Mouse (Mus musculus) liver, embryonic 11.5 days (tissue): ENCODE measurements around the gene Srsf7. TPM values are rescaled to one million over a fixed set of nuclear protein-coding genes. Genes with fewer than 3 reads are reported as not detected.

Experiments used
- ATAC-seq: fragments of 200-750 bp; cut with Nextera tagmentation; replicated peaks from 2 replicates; pipeline ENCODE4 v1.8.0; 2017; ENCODE audit warnings: moderate number of reproducible peaks, mild to moderate bottlenecking, moderate TSS enrichment, moderate library complexity; ENCODE audit not compliant: low FRiP score
- DNase-seq: peaks from one replicate; pipeline ENCODE4 v3.0.0-alpha.2; 2017; ENCODE audit warnings: low spot score
- H3K27ac ChIP-seq: fragments of 300-500 bp; sonication (generic); 2 replicates; pipeline ENCODE4 v1.5.1; 2014; ENCODE audit warnings: mild to moderate bottlenecking, low read depth, low read length, control low read depth
- H3K27me3 ChIP-seq: fragments of 300-500 bp; sonication (generic); replicated peaks from 2 replicates; pipeline ENCODE4 v1.6.1; 2014; ENCODE audit warnings: low read length, mixed read lengths; ENCODE audit not compliant: control insufficient read depth, insufficient read depth
- H3K36me3 ChIP-seq: fragments of 300-500 bp; sonication (generic); 2 replicates; pipeline ENCODE4 v1.6.1; 2014; ENCODE audit warnings: mild to moderate bottlenecking, low read length, moderate library complexity, mixed read lengths; ENCODE audit not compliant: control insufficient read depth, insufficient read depth
- H3K4me1 ChIP-seq: fragments of 300-500 bp; sonication (generic); replicated peaks from 2 replicates; pipeline ENCODE4 v1.6.1; 2014; ENCODE audit warnings: low read length, mixed read lengths; ENCODE audit not compliant: control insufficient read depth, insufficient read depth
- H3K4me2 ChIP-seq: fragments of 300-500 bp; sonication (generic); 2 replicates; pipeline ENCODE4 v1.6.1; 2014; ENCODE audit warnings: mild to moderate bottlenecking, control low read depth, moderate library complexity
- H3K4me3 ChIP-seq: fragments of 300-500 bp; sonication (generic); 2 replicates; pipeline ENCODE4 v1.5.1; 2014; ENCODE audit warnings: low read depth, low read length, control low read depth
- H3K9ac ChIP-seq: fragments of 300-500 bp; sonication (generic); 2 replicates; pipeline ENCODE4 v1.6.1; 2014; ENCODE audit warnings: low read depth, low read length, control low read depth
- H3K9me3 ChIP-seq: fragments of 300-500 bp; sonication (generic); 2 replicates; pipeline ENCODE4 v1.6.1; 2016; ENCODE audit warnings: low read length, inconsistent platforms, mixed read lengths; ENCODE audit not compliant: control insufficient read depth
- WGBS: fragments of 180-500 bp; shearing (Covaris S2); extraction: QIAGEN DNeasy Blood & Tissue Kit; methylation state at CpG from one replicate; pipeline ENCODE4 v1.1.7; 2014; 5-methylcytosine and 5-hydroxymethylcytosine counted together
- polyA plus RNA-seq: library from polyadenylated mRNA; unstranded; fragments of >200 nt; fragmentation: Nextera tagmentation; extraction: Ambion mirVana; gene quantifications from 2 replicates; pipeline ENCODE4 v1.2.1, GENCODE M21; 2014

Srsf7 gene
- polyA plus RNA-seq, 1 experiment from 2014 or later: 649 TPM

- ATAC-seq (no peak), DNase-seq (no peak)
- Histone ChIP-seq H3K27me3 (no peaks in the 10 kb centered on the region), H3K4me2 (no peak overlapping the region), H3K27ac (no peak overlapping the region), H3K9ac (no peak overlapping the region), H3K36me3 (no peaks in the 10 kb centered on the region), H3K4me1 (peaks cover 3% of the 10 kb centered on the region; the same call in 1 of the 2 replicates), H3K9me3 (no peaks in the 10 kb centered on the region), H3K4me3 (no peak overlapping the region)
- 69% methylated on average over 6 of the region's 6 CpGs for WGBS
These were observed 49.6 kb downstream of the Srsf7 start for GRCm38 (mm10) chr17:80157489-80157888.

- Histone ChIP-seq H3K4me2 (no peak overlapping the region), H3K27me3 (no peaks in the 10 kb centered on the region), H3K9ac (no peak overlapping the region), H3K27ac (no peak overlapping the region), H3K4me3 (no peak overlapping the region), H3K4me1 (peaks cover 3% of the 10 kb centered on the region; the same call in 1 of the 2 replicates), H3K9me3 (no peaks in the 10 kb centered on the region), H3K36me3 (no peaks in the 10 kb centered on the region)
- no peak for ATAC-seq
- no peak for DNase-seq
- 85% methylated on average over 8 of the region's 8 CpGs for WGBS
These were observed 50.2 kb downstream of the Srsf7 start for GRCm38 (mm10) chr17:80156905-80157304.

- no peak overlapping the region for H3K4me2 ChIP-seq
- DNase-seq (no peak), ATAC-seq (no peak)
- H3K27me3 ChIP-seq: no peaks in the 10 kb centered on the region
- H3K9ac ChIP-seq: no peak overlapping the region
- peaks cover 3% of the 10 kb centered on the region; the same call in 1 of the 2 replicates for H3K4me1 ChIP-seq
- H3K36me3 ChIP-seq: no peaks in the 10 kb centered on the region
- no peak overlapping the region for H3K27ac ChIP-seq
- WGBS: 74% methylated on average over 2 of the region's 2 CpGs
- no peaks in the 10 kb centered on the region for H3K9me3 ChIP-seq
- H3K4me3 ChIP-seq: no peak overlapping the region
These were observed 53.5 kb downstream of the Srsf7 start for GRCm38 (mm10) chr17:80153631-80154030.

- Histone ChIP-seq H3K4me1 (peaks cover 3% of the 10 kb centered on the region; the same call in 1 of the 2 replicates), H3K27ac (no peak overlapping the region), H3K36me3 (no peaks in the 10 kb centered on the region), H3K4me3 (no peak overlapping the region), H3K4me2 (no peak overlapping the region), H3K27me3 (no peaks in the 10 kb centered on the region), H3K9ac (no peak overlapping the region), H3K9me3 (no peaks in the 10 kb centered on the region)
- WGBS: 55% methylated on average over 12 of the region's 12 CpGs
- no peak for DNase-seq
- ATAC-seq: peak; percentile 60
These were observed 54.1 kb downstream of the Srsf7 start for GRCm38 (mm10) chr17:80152767-80153630.

GRCm38 (mm10) chr17:80151353-80151752, 55.8 kb downstream of the Srsf7 start:
- DNase-seq: no peak
- ATAC-seq: no peak
- Histone ChIP-seq H3K27ac (no peak overlapping the region), H3K9me3 (no peaks in the 10 kb centered on the region), H3K36me3 (no peaks in the 10 kb centered on the region), H3K9ac (no peak overlapping the region), H3K27me3 (no peaks in the 10 kb centered on the region), H3K4me2 (no peak overlapping the region), H3K4me3 (no peak overlapping the region), H3K4me1 (peaks cover 3% of the 10 kb centered on the region; the same call in 1 of the 2 replicates)
- 39% methylated on average over 5 of the region's 5 CpGs for WGBS

Other genes starting within 250 kb of the Srsf7 start
- gene Hnrnpll, start 145.0 kb downstream of the Srsf7 start, polyA plus RNA-seq: 57.2 and 65.9 TPM in 2 replicates
- 16.7 and 18.7 TPM in 2 replicates for gene Galm, start 79.8 kb downstream of the Srsf7 start, polyA plus RNA-seq
- not detected in 2 replicates for gene Ttc39d, start 153 bp upstream of the Srsf7 start, polyA plus RNA-seq
- gene Gemin6, start 17.1 kb upstream of the Srsf7 start, polyA plus RNA-seq: 71.9 and 75.9 TPM in 2 replicates
- gene Morn2, start 82.9 kb upstream of the Srsf7 start, polyA plus RNA-seq: 18.6 and 20.1 TPM in 2 replicates
- gene Dhx57, start 83.2 kb upstream of the Srsf7 start, polyA plus RNA-seq: 9.3 and 11.6 TPM in 2 replicates
- 0.45 and 0.49 TPM in 2 replicates for gene Arhgef33, start 100.1 kb upstream of the Srsf7 start, polyA plus RNA-seq
- not detected in 2 replicates for gene Gm10190, start 166.2 kb upstream of the Srsf7 start, polyA plus RNA-seq